Mouse (Mus musculus) cerebral cortex, adult 2 months (tissue): ENCODE data around the gene Mta3.

ENCODE experiments used
- WGBS: fragments of 180-500 bp; shearing (Covaris S2); methylation state at CpG from one replicate; pipeline ENCODE4 v1.1.7; 2018; 5-methylcytosine and 5-hydroxymethylcytosine counted together

The Mta3 gene

DNA sequence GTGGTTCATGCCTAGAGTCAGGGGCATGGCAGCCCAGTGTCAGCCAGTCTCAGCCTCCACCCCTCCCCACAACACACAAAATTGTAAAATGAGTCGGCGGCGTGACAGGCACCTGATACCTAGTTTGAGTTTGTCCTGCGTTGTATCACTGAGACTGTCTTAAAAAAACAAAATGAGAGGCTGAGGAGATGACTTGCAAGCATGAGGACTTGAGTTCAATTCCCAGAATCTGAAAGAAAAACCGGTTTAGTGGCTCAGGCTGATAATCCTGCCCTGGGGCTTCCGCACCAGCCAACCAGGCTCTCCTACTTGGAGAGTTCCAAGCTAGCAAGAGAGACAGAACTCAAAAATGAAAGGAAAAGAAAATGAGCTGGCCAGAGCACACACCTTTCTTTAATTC, 2.9 kb downstream of the Mta3 start:
- WGBS = 87% methylated on average over 6 of the region's 6 CpGs

GRCm38 (mm10) chr17:83709517-83709916, 3.6 kb downstream of the Mta3 start:
- 70% methylated on average over 3 of the region's 3 CpGs for WGBS

- WGBS = 73% methylated on average over 8 of the region's 8 CpGs
These were observed 4.7 kb downstream of the Mta3 start for GRCm38 (mm10) chr17:83710639-83711038.

GRCm38 (mm10) chr17:83712341-83712740, 6.4 kb downstream of the Mta3 start:
- WGBS = 84% methylated on average over 9 of the region's 9 CpGs

DNA sequence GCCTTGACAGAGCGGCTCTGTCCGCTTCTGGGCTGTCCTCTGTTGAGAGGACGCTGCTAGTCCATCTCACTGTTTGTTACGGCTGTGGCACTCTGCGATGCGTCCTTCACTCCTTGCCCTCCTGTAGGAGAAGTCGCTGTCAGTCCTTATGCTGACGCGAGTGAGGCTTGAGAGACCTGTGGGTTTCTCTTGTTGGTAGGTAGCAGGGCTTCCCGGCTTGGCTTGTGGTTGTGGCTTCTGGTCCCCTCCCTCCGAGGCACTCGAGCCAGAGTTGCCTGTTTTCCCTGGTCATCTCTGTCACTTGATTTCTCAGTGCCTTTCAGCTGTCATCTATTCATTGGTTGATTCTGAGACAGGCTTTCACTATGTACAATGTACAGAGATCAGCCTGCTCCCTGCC, 14.5 kb downstream of the Mta3 start:
- 76% methylated on average over 12 of the region's 12 CpGs for WGBS

DNA sequence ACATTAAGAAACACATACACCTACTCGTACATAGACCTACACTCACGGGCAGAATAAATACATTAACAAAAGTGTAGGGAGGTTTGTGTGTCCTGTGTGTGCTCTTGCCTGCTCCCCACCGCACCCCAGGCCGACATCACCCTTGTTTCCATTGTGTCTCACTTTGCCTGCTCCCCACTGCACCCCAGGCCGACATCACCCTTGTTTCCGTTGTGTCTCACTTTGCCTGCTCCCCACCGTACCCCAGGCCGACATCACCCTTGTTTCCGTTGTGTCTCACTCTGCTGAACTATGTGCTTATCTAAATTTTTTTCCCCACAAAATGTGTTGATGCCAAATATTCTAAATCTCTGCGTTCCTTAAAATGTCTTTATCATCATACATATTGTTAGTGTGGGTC, 15.2 kb downstream of the Mta3 start:
- WGBS = 87% methylated on average over 10 of the region's 10 CpGs

GRCm38 (mm10) chr17:83723064-83723463, 17.1 kb downstream of the Mta3 start:
- WGBS = 84% methylated on average over 9 of the region's 9 CpGs

DNA sequence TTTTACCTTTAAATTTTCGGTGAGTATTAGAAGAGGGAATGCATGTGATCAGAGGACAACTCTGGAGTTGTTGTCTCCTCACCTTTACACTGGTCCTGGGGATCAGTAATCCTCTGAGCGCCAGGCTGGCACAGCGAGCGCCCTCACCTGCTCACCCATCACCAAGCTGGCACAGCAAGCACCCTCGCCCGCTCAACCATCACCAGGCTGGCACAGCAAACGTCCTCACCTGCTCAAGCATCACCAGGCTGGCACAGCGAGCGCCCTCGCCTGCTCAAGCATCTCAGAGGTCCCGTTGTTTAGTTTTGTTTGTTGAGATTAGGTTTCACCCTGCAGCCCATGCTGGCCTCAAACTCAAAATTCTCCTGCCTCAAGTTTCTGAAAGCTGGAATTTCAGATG, 20.5 kb downstream of the Mta3 start:
- 87% methylated on average over 11 of the region's 11 CpGs for WGBS

DNA sequence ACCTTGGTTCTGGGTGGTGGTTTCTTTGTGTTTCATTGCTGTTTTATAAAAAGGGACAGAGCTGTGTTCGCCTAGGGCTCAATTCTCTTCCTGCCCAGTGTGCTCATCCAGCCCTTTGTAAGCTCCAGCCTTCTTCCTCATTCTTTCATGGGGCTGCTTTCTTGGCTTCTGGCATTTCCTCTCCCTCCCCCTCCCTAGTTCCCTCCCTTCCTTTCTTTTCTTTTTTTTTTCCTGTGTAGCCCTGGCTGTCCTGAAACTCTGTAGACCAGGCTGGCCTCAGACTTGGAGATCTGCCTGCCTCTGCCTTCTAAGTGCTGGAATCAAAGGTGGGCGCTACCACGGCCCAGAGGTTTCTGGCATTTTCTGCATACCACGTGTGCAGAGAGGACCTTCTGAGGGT, 21.7 kb downstream of the Mta3 start:
- 93% methylated on average over 4 of the region's 4 CpGs for WGBS

DNA sequence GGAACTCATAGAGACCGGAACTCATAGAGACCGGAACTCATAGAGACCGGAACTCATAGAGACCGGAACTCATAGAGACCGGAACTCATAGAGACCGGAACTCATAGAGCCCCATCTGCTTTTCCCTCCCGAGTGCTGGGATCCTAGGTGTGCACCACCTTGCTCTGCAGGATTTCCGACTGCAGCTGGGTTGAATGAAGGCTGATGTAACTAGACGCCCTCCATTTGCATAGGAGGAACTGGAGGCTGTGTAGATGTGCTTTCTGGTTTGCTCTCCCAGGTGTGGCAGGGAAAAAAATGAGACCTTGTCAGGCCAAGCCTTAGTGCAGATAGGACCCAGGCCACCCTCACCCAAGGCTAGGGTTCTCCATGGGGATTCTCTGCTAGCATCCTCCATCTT, 23.1 kb downstream of the Mta3 start:
- WGBS = 97% methylated on average over 9 of the region's 9 CpGs

- 90% methylated on average over 6 of the region's 6 CpGs for WGBS
These were observed 24.2 kb downstream of the Mta3 start for GRCm38 (mm10) chr17:83730123-83730522.

- WGBS = 22% methylated on average over 10 of the region's 10 CpGs
These were observed 26.2 kb downstream of the Mta3 start for GRCm38 (mm10) chr17:83732166-83732629.

- 52% methylated on average over 5 of the region's 5 CpGs for WGBS
These were observed 26.8 kb downstream of the Mta3 start for GRCm38 (mm10) chr17:83732801-83733200.

DNA sequence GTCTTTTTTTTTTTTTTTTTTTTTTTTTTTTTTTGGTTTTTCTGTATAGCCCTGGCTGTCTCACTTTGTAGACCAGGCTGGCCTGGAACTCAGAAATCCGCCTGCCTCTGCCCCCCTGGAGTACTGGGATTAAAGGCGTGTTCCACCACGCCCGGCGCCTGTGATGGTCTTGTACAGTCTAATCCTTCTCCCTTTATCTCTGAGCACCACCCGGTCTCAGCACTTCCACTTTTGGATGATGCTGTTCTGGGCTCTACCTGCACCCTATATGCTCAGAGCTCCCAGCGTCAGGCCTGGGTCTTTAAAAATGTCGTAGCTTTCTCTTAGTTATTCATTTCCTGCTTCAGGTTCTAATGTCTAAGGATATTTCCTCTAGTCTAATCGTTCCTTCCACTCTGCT, 30.7 kb downstream of the Mta3 start:
- 92% methylated on average over 9 of the region's 9 CpGs for WGBS

- WGBS = 90% methylated on average over 8 of the region's 8 CpGs
These were observed 31.8 kb downstream of the Mta3 start for GRCm38 (mm10) chr17:83737775-83738174.

GRCm38 (mm10) chr17:83740135-83740676, 34.2 kb downstream of the Mta3 start:
- 41% methylated on average over 7 of the region's 7 CpGs for WGBS

- WGBS = 36% methylated on average over 6 of the region's 6 CpGs
These were observed 35.3 kb downstream of the Mta3 start for GRCm38 (mm10) chr17:83741243-83741642.

GRCm38 (mm10) chr17:83744231-83744824, 38.4 kb downstream of the Mta3 start:
- 96% methylated on average over 11 of the region's 11 CpGs for WGBS

DNA sequence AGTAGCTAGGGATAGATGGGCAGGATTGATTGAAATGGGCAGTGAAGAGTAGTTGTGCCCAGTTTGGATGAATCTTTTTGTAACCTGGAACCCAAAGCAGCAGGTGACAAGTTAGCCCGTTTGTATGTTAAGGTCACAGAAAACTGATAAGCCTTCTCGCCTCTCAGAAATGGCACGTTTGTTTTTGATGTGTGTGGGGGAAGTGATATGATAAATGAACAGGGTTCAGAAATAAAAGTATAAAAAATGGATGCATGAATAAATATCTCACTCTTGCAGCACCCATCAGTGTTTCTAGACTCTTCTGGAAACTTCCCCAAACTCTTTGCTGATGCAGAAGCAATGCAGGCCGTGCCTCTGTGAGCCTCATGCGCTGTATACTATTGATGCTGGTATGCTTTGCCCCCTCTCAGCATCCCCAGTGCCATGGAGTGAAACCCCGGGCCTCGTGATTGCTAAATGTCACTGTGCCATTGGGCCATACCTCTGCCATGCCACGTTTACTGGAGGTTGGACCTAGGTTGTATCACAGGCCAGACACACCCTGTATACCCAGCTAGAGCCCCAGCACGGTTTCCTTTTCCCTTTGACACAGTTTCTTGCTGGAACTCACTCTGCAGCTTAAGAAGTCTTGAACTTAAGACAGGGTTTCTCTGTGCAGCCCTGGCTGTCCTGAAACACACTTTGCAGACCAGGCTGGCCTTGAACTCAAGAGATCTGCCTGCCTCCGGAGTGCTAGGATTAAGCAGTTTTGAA, 41.6 kb downstream of the Mta3 start:
- WGBS = 84% methylated on average over 10 of the region's 10 CpGs

DNA sequence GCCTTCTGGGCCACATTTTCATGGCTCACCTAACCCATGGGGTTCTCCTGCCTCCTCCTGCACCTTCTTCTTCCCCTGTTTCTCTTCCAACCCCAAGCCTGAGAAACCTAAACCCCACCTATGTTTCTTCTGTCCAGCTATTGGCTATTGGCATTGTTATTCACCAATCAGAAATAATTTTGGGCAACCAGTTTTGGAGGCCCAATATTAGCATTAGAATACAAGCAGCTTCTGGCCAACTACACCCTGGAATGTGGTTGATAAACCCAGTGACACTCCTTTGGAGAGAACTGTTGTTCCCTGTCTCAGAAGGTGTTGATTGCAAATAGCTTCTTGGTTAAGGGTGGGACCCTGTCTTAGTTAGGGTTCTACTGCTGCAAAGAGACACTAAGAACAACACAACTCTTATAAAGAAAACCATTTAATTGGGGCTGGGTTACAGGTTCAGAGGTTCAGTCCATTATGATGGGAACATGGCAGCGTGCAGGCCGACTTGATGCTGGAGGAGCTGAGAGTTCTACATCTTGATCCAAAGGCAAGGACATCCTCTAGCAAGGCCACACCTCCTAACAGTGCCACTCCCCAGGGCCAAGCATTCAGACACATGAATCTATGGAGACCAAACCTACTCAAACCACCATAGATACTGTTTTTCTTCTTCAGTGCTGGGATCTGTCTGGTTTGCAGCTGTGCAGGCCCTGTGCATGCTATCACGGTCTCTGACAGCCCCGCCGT, 44.4 kb downstream of the Mta3 start:
- 87% methylated on average over 5 of the region's 5 CpGs for WGBS

DNA sequence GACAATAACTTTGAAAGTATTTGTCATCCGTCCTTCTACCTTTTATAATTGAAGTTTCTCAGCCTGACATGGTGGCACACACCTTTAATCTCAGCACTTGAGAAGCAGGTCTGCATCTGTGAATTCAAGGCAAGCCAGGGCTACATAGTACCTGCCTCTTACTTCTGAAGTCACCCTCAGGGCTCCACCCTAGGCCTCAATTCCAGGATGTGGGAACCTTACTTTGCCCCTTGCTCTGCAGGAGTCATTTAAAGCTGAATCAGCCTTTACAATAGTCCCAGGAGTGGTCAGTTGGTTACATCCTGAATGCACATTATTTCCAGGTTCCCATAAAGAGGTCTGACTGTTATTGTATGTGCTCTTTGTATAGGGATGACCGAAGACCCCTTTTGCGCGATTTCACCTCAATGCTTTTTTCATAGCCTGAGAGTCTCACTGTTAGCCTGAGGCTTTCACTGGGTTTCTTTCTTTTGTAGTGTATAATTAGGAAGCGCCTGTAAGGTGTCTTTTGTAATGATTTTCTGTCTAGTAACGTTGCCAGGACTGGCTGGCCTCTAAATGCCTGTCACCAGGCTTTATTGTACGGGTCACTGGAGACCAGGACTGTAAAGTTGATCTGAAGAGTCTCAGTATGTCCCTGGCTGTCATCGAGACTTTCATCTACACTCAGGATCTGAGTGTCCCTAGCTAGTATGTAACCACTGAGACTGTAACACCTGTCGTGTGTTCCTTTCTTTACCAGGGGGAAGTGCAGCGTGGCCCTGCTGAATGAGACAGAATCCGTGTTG, 47.3 kb downstream of the Mta3 start:
- 81% methylated on average over 11 of the region's 11 CpGs for WGBS

DNA sequence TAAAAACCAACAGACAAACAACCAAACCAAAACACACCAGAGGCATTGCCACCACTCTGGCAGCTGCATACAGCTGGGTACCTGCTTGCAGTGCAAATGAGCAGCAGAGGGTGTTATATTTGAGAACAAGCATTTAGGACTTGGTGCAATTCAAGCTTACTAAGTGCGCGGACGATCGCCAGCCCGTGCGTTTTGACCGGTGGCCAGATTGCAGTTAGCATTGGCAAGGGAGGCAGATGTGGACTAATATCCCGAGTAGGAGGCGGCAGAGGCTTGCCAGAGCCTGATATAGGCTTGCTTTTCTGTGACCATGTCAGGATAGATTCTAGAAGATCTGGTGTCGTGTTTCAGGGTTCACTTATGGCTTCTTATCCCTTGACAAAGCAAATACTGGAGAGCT, 52.1 kb downstream of the Mta3 start:
- WGBS = 62% methylated on average over 10 of the region's 10 CpGs
